Mouse (Mus musculus): Measurements from ENCODE around the gene Itgav. TPM values are rescaled to one million over a fixed set of nuclear protein-coding genes. Genes with fewer than 3 reads are reported as not detected.

Itgav gene
- polyA plus RNA-seq, 1 experiment from 2014 or later, result 55.4 TPM

GRCm38 (mm10) chr2:83738586-83739251 is 14.5 kb downstream of the Itgav start:
- H3K27ac ChIP-seq, result no peak overlapping the region
- H3K4me2 ChIP-seq (replicated peaks), result no peak overlapping the region
- H3K4me1 ChIP-seq, result no peaks in the 10 kb centered on the region; the same call in none of the 2 replicates
- WGBS, result 84% methylated on average over 14 of the region's 14 CpGs
- H3K9me3 ChIP-seq (replicated peaks), result no peaks in the 10 kb centered on the region
- H3K27me3 ChIP-seq, result no peaks in the 10 kb centered on the region
- ATAC-seq (ENCODE audit: low FRiP score), result no peak
- 0 out of 2 replicates have a peak, but pooled peaks cover 3% of the 10 kb centered on the region for H3K36me3 ChIP-seq
- no peak overlapping the region for H3K4me3 ChIP-seq
- no peak overlapping the region for H3K9ac ChIP-seq

DNA sequence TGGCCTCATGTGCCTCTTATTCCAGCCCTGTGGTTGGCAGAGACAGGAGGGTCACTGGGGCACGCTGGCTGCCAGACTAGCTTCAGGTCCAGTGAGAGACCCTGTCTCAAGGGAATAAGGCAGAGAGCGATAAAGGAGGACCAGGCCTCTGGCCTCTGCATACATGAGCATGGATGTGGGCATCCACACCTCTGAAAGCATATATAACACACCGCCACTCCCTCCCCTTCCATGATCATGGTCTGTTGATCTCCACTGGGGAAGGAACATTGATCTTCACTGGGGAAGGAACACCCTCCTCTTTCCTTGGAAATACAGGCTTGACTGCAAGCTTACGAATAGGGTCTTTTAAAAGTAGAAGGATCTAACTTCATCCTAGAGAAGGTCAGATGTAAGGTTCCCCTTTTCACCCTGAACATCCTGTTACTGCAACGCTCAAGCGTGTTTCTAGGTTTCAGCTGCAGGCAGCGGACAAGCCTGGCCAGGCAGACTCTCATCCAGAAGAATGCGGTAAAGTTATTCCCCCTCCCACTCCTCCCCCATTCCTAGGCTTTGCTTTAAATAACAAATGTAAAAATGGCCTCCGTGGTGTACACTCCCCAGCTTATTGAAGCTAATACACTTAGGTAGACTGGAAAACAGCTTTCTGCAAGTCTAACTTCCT is 15.4 kb downstream of the Itgav start:
- H3K27ac ChIP-seq, result no peak overlapping the region
- no peaks in the 10 kb centered on the region for H3K9me3 ChIP-seq (replicated peaks)
- H3K4me2 ChIP-seq (replicated peaks), result no peak overlapping the region
- H3K4me1 ChIP-seq, result no peaks in the 10 kb centered on the region; the same call in none of the 2 replicates
- no peak overlapping the region for H3K9ac ChIP-seq
- H3K36me3 ChIP-seq, result 0 out of 2 replicates have a peak, but pooled peaks cover 3% of the 10 kb centered on the region
- ATAC-seq (ENCODE audit: low FRiP score), result no peak
- no peaks in the 10 kb centered on the region for H3K27me3 ChIP-seq
- WGBS, result 59% methylated on average over 9 of the region's 9 CpGs
- no peak overlapping the region for H3K4me3 ChIP-seq

- Histone ChIP-seq H3K27ac (0 out of 2 replicates have a peak overlapping the region, but pooled peaks have one; percentile 4), H3K4me1 (no peaks in the 10 kb centered on the region; the same call in none of the 2 replicates), H3K9ac (no peak overlapping the region), H3K36me3 (0 out of 2 replicates have a peak, but pooled peaks cover 3% of the 10 kb centered on the region), H3K9me3 (replicated peaks) (no peaks in the 10 kb centered on the region), H3K4me2 (replicated peaks) (no peak overlapping the region), H3K4me3 (no peak overlapping the region), H3K27me3 (no peaks in the 10 kb centered on the region)
- 33% methylated on average over 5 of the region's 5 CpGs for WGBS
- no peak for ATAC-seq (ENCODE audit: low FRiP score)
Observed at GRCm38 (mm10) chr2:83740601-83741031, 16.4 kb downstream of the Itgav start.

DNA sequence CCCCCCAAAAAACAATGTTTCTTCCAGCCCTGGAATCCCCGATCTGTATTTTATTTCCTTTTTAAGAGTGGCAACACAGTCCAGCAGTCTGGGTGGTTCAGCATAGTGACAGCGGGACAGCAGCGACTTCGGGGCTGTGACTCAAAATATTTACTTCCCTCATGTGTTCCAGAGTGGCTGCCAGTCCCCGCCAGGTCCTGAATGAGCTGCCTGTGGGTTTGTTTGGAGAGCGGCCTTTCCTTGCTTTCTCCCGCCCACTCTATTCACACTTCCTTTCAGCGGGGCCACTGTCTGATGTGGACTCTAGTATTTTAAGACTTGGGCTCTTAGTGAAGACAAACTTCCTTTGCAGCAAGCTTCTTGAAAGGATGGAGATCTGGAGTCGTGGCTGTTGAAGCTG is 18.0 kb downstream of the Itgav start:
- 39% methylated on average over 9 of the region's 9 CpGs for WGBS
- ATAC-seq (ENCODE audit: low FRiP score), result no peak
- Histone ChIP-seq H3K4me3 (no peak overlapping the region), H3K27me3 (no peaks in the 10 kb centered on the region), H3K9me3 (replicated peaks) (no peaks in the 10 kb centered on the region), H3K9ac (no peak overlapping the region), H3K27ac (no peak overlapping the region), H3K4me2 (replicated peaks) (no peak overlapping the region), H3K36me3 (0 out of 2 replicates have a peak, but pooled peaks cover 3% of the 10 kb centered on the region), H3K4me1 (no peaks in the 10 kb centered on the region; the same call in none of the 2 replicates)

GRCm38 (mm10) chr2:83742836-83743235 is 18.6 kb downstream of the Itgav start:
- Histone ChIP-seq H3K9ac (no peak overlapping the region), H3K4me2 (replicated peaks) (no peak overlapping the region), H3K36me3 (0 out of 2 replicates have a peak, but pooled peaks cover 5% of the 10 kb centered on the region), H3K4me3 (no peak overlapping the region), H3K4me1 (no peaks in the 10 kb centered on the region; the same call in none of the 2 replicates), H3K27me3 (no peaks in the 10 kb centered on the region), H3K9me3 (replicated peaks) (no peaks in the 10 kb centered on the region), H3K27ac (no peak overlapping the region)
- no peak for ATAC-seq (ENCODE audit: low FRiP score)
- 95% methylated on average over 2 of the region's 2 CpGs for WGBS

- no peak overlapping the region for H3K27ac ChIP-seq
- H3K4me3 ChIP-seq, result no peak overlapping the region
- no peak overlapping the region for H3K9ac ChIP-seq
- WGBS, result 74% methylated on average over 9 of the region's 9 CpGs
- no peak overlapping the region for H3K4me2 ChIP-seq (replicated peaks)
- ATAC-seq (ENCODE audit: low FRiP score), result no peak
- H3K9me3 ChIP-seq (replicated peaks), result no peaks in the 10 kb centered on the region
- no peaks in the 10 kb centered on the region for H3K27me3 ChIP-seq
- no peaks in the 10 kb centered on the region; the same call in none of the 2 replicates for H3K4me1 ChIP-seq
- H3K36me3 ChIP-seq, result peaks cover 8% of the 10 kb centered on the region; the same call in 1 of the 2 replicates
Observed at GRCm38 (mm10) chr2:83744276-83744952, 20.2 kb downstream of the Itgav start.

GRCm38 (mm10) chr2:83745257-83745656 is 21.1 kb downstream of the Itgav start:
- 79% methylated on average over 6 of the region's 6 CpGs for WGBS
- ATAC-seq (ENCODE audit: low FRiP score), result no peak

GRCm38 (mm10) chr2:83748581-83749118 is 24.5 kb downstream of the Itgav start:
- H3K27ac ChIP-seq, result no peak overlapping the region
- H3K27me3 ChIP-seq, result no peaks in the 10 kb centered on the region
- no peaks in the 10 kb centered on the region for H3K4me1 ChIP-seq
- H3K9me3 ChIP-seq (replicated peaks), result no peaks in the 10 kb centered on the region
- peaks cover 8% of the 10 kb centered on the region; the same call in 1 of the 2 replicates for H3K36me3 ChIP-seq
- no peak overlapping the region for H3K9ac ChIP-seq
- no peak overlapping the region for H3K4me3 ChIP-seq
- 95% methylated on average over 10 of the region's 10 CpGs for WGBS
- H3K4me2 ChIP-seq (replicated peaks), result no peak overlapping the region
- ATAC-seq (ENCODE audit: low FRiP score), result no peak

More at GRCm38 (mm10) chr2:83745257-83745656, 21.1 kb downstream of the Itgav start:
- H3K4me1 ChIP-seq, result no peaks in the 10 kb centered on the region; the same call in 1 of the 2 replicates
- H3K4me2 ChIP-seq (replicated peaks), result no peak overlapping the region
- H3K9ac ChIP-seq, result no peak overlapping the region
- no peaks in the 10 kb centered on the region for H3K27me3 ChIP-seq
- no peak overlapping the region for H3K27ac ChIP-seq
- peaks cover 8% of the 10 kb centered on the region; the same call in 1 of the 2 replicates for H3K36me3 ChIP-seq
- H3K4me3 ChIP-seq, result no peak overlapping the region
- no peaks in the 10 kb centered on the region for H3K9me3 ChIP-seq (replicated peaks)

- ATAC-seq (ENCODE audit: low FRiP score), result no peak
- WGBS, result 94% methylated on average over 5 of the region's 5 CpGs
Observed at GRCm38 (mm10) chr2:83753008-83753407, 28.8 kb downstream of the Itgav start.

DNA sequence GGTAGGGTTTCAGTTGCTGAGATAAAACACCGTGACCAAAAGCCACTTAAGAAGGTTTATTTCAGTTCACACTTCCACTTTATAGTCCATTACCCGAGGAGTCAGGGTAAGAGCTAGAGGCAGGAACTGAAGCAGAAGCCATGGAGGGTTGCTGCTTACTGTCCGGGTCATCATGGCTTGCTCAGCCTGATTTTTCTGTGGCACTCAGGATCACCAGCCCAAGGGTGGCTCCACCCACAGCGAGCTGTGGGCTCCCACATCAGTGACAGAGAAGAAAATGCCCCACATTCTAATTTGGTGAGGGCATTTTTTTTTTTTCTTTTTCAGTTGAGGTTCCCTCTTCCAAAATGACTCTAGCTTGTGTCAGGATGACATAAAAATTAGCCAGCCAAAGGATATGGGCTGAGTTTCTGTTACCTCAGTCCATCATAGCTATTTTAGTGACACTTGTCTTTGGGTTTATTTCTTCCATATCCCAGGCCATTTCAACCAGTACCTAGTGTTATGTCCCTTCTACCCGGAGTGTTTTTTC is 30.2 kb downstream of the Itgav start:
- no peak overlapping the region for H3K27ac ChIP-seq
- no peak overlapping the region for H3K4me2 ChIP-seq (replicated peaks)
- peaks cover 6% of the 10 kb centered on the region; the same call in 1 of the 2 replicates for H3K4me1 ChIP-seq
- H3K4me3 ChIP-seq, result no peak overlapping the region
- H3K27me3 ChIP-seq, result no peaks in the 10 kb centered on the region
- WGBS, result 87% methylated on average over 5 of the region's 5 CpGs
- ATAC-seq (ENCODE audit: low FRiP score), result no peak
- no peaks in the 10 kb centered on the region for H3K9me3 ChIP-seq (replicated peaks)
- H3K36me3 ChIP-seq, result no peaks in the 10 kb centered on the region
- H3K9ac ChIP-seq, result no peak overlapping the region

More at GRCm38 (mm10) chr2:83753008-83753407, 28.8 kb downstream of the Itgav start:
- H3K4me2 ChIP-seq (replicated peaks), result no peak overlapping the region
- H3K27ac ChIP-seq, result no peak overlapping the region
- no peak overlapping the region for H3K4me3 ChIP-seq
- H3K27me3 ChIP-seq, result no peaks in the 10 kb centered on the region
- peaks cover 4% of the 10 kb centered on the region; the same call in 1 of the 2 replicates for H3K36me3 ChIP-seq
- H3K9me3 ChIP-seq (replicated peaks), result no peaks in the 10 kb centered on the region
- H3K9ac ChIP-seq, result no peak overlapping the region
- H3K4me1 ChIP-seq, result no peaks in the 10 kb centered on the region

- Histone ChIP-seq H3K4me1 (peaks cover 11% of the 10 kb centered on the region), H3K27ac (peak overlapping the region; percentile 72), H3K4me3 (no peak overlapping the region), H3K36me3 (no peaks in the 10 kb centered on the region), H3K9ac (peak overlapping the region; percentile 8; the same call in 1 of the 2 replicates), H3K4me2 (replicated peaks) (peak overlapping the region; percentile 44), H3K27me3 (no peaks in the 10 kb centered on the region), H3K9me3 (replicated peaks) (no peaks in the 10 kb centered on the region)
- 23% methylated on average over 7 of the region's 7 CpGs for WGBS
- peak; percentile 36 for ATAC-seq (ENCODE audit: low FRiP score)
Observed at GRCm38 (mm10) chr2:83758606-83759215, 34.5 kb downstream of the Itgav start.

All from hindbrain, embryonic 12.5 days (tissue).